Mouse (Mus musculus): Measurements from ENCODE around the gene Mfsd12. TPM values are rescaled to one million over a fixed set of nuclear protein-coding genes. Genes with fewer than 3 reads are reported as not detected.

Gene Mfsd12
- 12.5 and 13.1 TPM in 2 replicates for polyA plus RNA-seq (2015; fragmentation: Nextera tagmentation; extraction: Ambion mirVana)

DNA sequence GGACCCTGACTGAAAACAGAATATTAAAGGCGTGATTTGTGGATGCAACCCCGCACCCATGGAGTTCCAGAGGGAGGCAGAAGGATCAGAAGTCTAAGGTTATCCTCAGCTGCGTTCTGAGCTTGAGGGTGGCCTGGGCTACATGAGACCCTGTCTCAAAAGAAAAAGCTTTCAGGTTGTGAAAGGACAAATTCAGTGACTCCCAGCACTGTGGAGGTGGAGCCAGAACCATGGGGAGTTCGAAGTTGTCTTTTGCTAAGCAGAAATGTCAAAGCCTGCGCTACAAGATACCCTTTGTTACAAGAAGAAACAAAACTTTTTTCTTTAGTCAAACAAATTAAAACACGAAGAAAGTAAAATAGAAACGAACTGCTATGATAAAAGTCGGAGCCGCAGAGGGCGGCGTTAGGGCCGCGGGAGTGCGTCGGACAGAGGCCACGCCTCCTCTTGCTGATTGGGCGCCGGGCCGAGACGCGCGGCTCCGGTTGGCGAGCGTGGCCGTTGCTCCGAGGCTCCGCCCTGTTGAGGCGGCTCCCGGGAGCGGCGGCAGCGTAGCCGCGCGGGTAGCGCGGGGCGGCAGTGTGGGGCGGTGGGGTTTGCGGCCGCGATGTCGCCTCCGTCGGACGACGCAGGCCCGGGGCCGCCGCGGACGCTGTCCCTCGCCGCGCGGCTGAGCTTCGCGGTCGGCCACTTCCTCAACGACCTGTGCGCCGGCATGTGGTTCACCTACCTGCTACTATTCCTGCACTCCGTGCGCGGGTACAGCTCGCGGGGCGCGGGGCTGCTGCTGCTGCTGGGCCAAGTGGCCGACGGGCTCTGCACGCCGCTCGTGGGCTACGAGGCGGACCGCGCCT, at the start of gene Mfsd12:
TSS of gene Mfsd12 (plus strand) at position 501 of the 854 bp plus-strand sequence.
- 2% methylated on average over 79 of the region's 79 CpGs for WGBS (ENCODE audit: insufficient replicate concordance)
- peak within 1 kb of the TSS; percentile 98 for H3K27ac ChIP-seq
- no peaks in the 10 kb centered on the region for H3K27me3 ChIP-seq
- no peaks in the 10 kb centered on the region for H3K9me3 ChIP-seq (replicated peaks)
- DNase-seq, result peak; percentile 90
- H3K4me3 ChIP-seq (replicated peaks), result peak within 1 kb of the TSS; percentile 87
- H3K4me1 ChIP-seq (replicated peaks), result peaks cover 85% of the 10 kb centered on the region
- H3K9ac ChIP-seq, result peak within 1 kb of the TSS; percentile 99
- peak within 1 kb of the TSS; percentile 95 for H3K4me2 ChIP-seq
- peaks cover 26% of the 10 kb centered on the region for H3K36me3 ChIP-seq
- peak; percentile 82 for ATAC-seq (ENCODE audit: low read depth)

DNA sequence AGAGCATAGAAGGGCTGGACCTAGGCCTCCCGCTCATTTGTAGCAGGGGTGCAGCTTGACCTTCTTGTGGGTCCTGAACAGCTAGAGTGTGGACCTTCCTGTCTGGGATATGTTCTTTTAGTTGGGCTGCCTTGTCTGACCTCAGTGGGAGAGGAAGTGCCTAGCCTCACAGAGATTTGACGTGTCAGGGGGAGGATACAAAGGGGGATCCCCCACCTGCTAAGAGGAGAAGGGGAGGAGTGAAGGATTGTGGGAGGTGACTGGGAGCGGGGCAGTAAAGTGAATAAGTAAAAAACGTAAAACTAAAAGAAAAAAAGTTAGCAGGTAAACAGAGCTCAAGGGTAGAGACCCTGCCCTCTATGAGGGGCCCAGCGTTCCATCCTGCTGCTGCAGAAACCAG, 47.7 kb upstream of the Mfsd12 start:
- DNase-seq (no peak), ATAC-seq (ENCODE audit: low read depth) (no peak)
- Histone ChIP-seq H3K9me3 (replicated peaks) (no peaks in the 10 kb centered on the region), H3K4me3 (replicated peaks) (no peak overlapping the region), H3K27me3 (no peaks in the 10 kb centered on the region), H3K4me1 (replicated peaks) (peaks cover 8% of the 10 kb centered on the region), H3K27ac (no peak overlapping the region), H3K4me2 (no peak overlapping the region), H3K9ac (no peak overlapping the region), H3K36me3 (peaks cover 95% of the 10 kb centered on the region)
- WGBS (ENCODE audit: insufficient replicate concordance), result 73% methylated on average over 5 of the region's 5 CpGs

GRCm38 (mm10) chr10:81313581-81313980, 43.7 kb upstream of the Mfsd12 start:
- 90% methylated on average over 13 of the region's 13 CpGs for WGBS (ENCODE audit: insufficient replicate concordance)
- H3K27me3 ChIP-seq, result no peaks in the 10 kb centered on the region
- ATAC-seq (ENCODE audit: low read depth), result no peak
- H3K4me1 ChIP-seq (replicated peaks), result peaks cover 32% of the 10 kb centered on the region
- H3K9me3 ChIP-seq (replicated peaks), result no peaks in the 10 kb centered on the region
- DNase-seq, result no peak
- H3K4me3 ChIP-seq (replicated peaks), result no peak overlapping the region
- peaks cover 89% of the 10 kb centered on the region for H3K36me3 ChIP-seq
- no peak overlapping the region for H3K9ac ChIP-seq
- no peak overlapping the region for H3K27ac ChIP-seq
- H3K4me2 ChIP-seq, result no peak overlapping the region

- no peak for DNase-seq
- H3K9ac ChIP-seq, result no peak overlapping the region
- 68% methylated on average over 7 of the region's 7 CpGs for WGBS (ENCODE audit: insufficient replicate concordance)
- no peaks in the 10 kb centered on the region for H3K9me3 ChIP-seq (replicated peaks)
- ATAC-seq (ENCODE audit: low read depth), result no peak
- no peak overlapping the region for H3K27ac ChIP-seq
- H3K27me3 ChIP-seq, result no peaks in the 10 kb centered on the region
- H3K36me3 ChIP-seq, result peaks cover 87% of the 10 kb centered on the region
- no peak overlapping the region for H3K4me2 ChIP-seq
- H3K4me3 ChIP-seq (replicated peaks), result no peak overlapping the region
- H3K4me1 ChIP-seq (replicated peaks), result peaks cover 38% of the 10 kb centered on the region
Observed at GRCm38 (mm10) chr10:81314201-81314600, 43.1 kb upstream of the Mfsd12 start.

- Histone ChIP-seq H3K4me1 (replicated peaks) (peaks cover 49% of the 10 kb centered on the region), H3K4me3 (replicated peaks) (no peak overlapping the region), H3K27ac (no peak overlapping the region), H3K9ac (no peak overlapping the region), H3K36me3 (peaks cover 73% of the 10 kb centered on the region), H3K4me2 (no peak overlapping the region), H3K27me3 (no peaks in the 10 kb centered on the region), H3K9me3 (replicated peaks) (no peaks in the 10 kb centered on the region)
- WGBS (ENCODE audit: insufficient replicate concordance), result 81% methylated on average over 16 of the region's 16 CpGs
- ATAC-seq (ENCODE audit: low read depth) (no peak), DNase-seq (no peak)
Observed at GRCm38 (mm10) chr10:81315587-81315986, 41.7 kb upstream of the Mfsd12 start.

GRCm38 (mm10) chr10:81316338-81317060, 40.8 kb upstream of the Mfsd12 start:
- 60% methylated on average over 16 of the region's 16 CpGs for WGBS (ENCODE audit: insufficient replicate concordance)
- H3K4me2 ChIP-seq, result peak overlapping the region; percentile 67

GRCm38 (mm10) chr10:81317273-81317672, 40.0 kb upstream of the Mfsd12 start:
- peaks cover 59% of the 10 kb centered on the region for H3K36me3 ChIP-seq

More at GRCm38 (mm10) chr10:81316338-81317060, 40.8 kb upstream of the Mfsd12 start:
- Histone ChIP-seq H3K4me1 (replicated peaks) (peaks cover 49% of the 10 kb centered on the region), H3K36me3 (peaks cover 64% of the 10 kb centered on the region), H3K4me3 (replicated peaks) (peak overlapping the region; percentile 38), H3K9me3 (replicated peaks) (no peaks in the 10 kb centered on the region), H3K27me3 (no peaks in the 10 kb centered on the region), H3K9ac (peak overlapping the region; percentile 59), H3K27ac (peak overlapping the region; percentile 53)
- DNase-seq (no peak), ATAC-seq (ENCODE audit: low read depth) (no peak)

GRCm38 (mm10) chr10:81318589-81319329, 38.5 kb upstream of the Mfsd12 start:
- H3K27ac ChIP-seq, result peak overlapping the region; percentile 90
- H3K4me1 ChIP-seq (replicated peaks), result peaks cover 66% of the 10 kb centered on the region
- 78% methylated on average over 13 of the region's 13 CpGs for WGBS (ENCODE audit: insufficient replicate concordance)
- peak overlapping the region; percentile 80 for H3K9ac ChIP-seq
- no peaks in the 10 kb centered on the region for H3K9me3 ChIP-seq (replicated peaks)
- no peak for DNase-seq
- peak overlapping the region; percentile 95 for H3K4me2 ChIP-seq
- H3K36me3 ChIP-seq, result peaks cover 59% of the 10 kb centered on the region
- ATAC-seq (ENCODE audit: low read depth), result no peak
- peak overlapping the region; percentile 99; the same call in 1 of the 2 replicates for H3K4me3 ChIP-seq (replicated peaks)
- H3K27me3 ChIP-seq, result no peaks in the 10 kb centered on the region

More at GRCm38 (mm10) chr10:81317273-81317672, 40.0 kb upstream of the Mfsd12 start:
- Histone ChIP-seq H3K4me2 (peak overlapping the region; percentile 67), H3K9ac (peak overlapping the region; percentile 59), H3K27me3 (no peaks in the 10 kb centered on the region), H3K4me1 (replicated peaks) (peaks cover 56% of the 10 kb centered on the region), H3K27ac (peak overlapping the region; percentile 53), H3K4me3 (replicated peaks) (peak overlapping the region; percentile 38), H3K9me3 (replicated peaks) (no peaks in the 10 kb centered on the region)
- DNase-seq, result peak; percentile 60
- ATAC-seq (ENCODE audit: low read depth), result no peak
- WGBS (ENCODE audit: insufficient replicate concordance), result 14% methylated on average over 20 of the region's 20 CpGs

DNA sequence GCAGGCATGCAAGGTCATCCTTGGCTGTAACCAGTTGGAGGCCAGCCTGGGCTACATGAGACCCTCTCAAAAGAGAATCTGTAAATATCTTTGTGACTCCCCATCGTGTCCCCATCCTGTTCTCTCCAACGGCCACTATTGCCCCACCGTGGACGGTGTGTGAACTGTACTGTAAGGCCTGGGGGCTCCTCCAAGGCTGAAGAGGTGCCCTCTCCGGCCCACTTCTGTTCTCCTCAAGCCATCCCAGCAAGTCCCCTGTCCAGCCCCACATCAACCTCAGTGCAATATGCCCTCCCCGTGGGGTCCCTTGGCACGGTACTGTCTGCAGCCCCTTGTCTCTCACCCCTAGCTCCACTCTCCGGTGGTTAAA, 38.0 kb upstream of the Mfsd12 start:
- ATAC-seq (ENCODE audit: low read depth), result no peak
- Histone ChIP-seq H3K4me2 (peak overlapping the region; percentile 95), H3K9me3 (replicated peaks) (no peaks in the 10 kb centered on the region), H3K4me3 (replicated peaks) (peak overlapping the region; percentile 99), H3K9ac (peak overlapping the region; percentile 80), H3K36me3 (peaks cover 59% of the 10 kb centered on the region), H3K27ac (peak overlapping the region; percentile 90), H3K4me1 (replicated peaks) (peaks cover 67% of the 10 kb centered on the region), H3K27me3 (no peaks in the 10 kb centered on the region)
- 39% methylated on average over 8 of the region's 8 CpGs for WGBS (ENCODE audit: insufficient replicate concordance)
- no peak for DNase-seq

DNA sequence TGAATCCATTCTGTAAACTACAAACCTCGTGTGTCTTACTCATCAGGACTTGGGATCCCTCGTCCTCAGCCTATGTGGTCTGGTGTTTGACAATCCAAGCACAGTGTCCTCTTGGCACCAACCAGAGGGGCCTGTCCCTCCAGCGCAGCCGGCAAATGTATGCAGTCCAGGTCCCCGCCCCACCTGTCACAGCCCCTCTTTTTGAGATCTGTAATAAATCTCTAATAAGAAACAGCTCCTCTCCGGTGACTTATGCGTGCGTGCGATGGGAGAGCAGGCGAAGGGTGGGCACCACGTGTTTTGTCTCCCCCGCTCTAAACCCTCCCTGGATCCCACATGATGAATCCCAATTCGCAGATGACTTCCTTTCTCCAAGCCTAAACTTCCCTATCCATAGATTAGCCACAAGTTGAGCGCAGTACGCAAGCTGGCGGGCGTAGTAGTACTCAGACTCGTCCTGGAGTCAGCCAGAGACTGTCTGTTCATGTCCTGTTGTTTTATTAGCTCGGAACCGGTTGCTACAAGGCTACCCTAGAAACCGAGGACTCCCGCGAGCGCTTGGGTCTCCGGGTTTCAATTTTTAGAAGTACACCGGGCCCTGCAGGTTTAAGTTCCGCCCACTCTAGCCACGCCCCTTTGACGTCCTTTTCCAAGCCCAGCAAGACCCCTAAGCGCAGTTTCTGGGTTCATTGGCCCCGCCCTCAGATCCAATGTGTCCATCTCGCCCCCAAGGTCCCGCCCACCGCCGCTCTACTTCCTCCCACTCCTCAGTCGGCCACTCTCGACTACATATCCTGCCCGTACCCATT, 37.3 kb upstream of the Mfsd12 start:
- ATAC-seq (ENCODE audit: low read depth) (no peak), DNase-seq (peak; percentile 96)
- H3K36me3 ChIP-seq, result peaks cover 59% of the 10 kb centered on the region
- H3K9ac ChIP-seq, result peak overlapping the region; percentile 80
- WGBS (ENCODE audit: insufficient replicate concordance), result under 1% methylated on average over 38 of the region's 38 CpGs
- peak overlapping the region; percentile 95 for H3K4me2 ChIP-seq
- peak overlapping the region; percentile 90 for H3K27ac ChIP-seq
- H3K9me3 ChIP-seq (replicated peaks), result no peaks in the 10 kb centered on the region
- H3K27me3 ChIP-seq, result no peaks in the 10 kb centered on the region
- H3K4me3 ChIP-seq (replicated peaks), result peak overlapping the region; percentile 99
- H3K4me1 ChIP-seq (replicated peaks), result peaks cover 67% of the 10 kb centered on the region

Data from liver, embryonic 13.5 days (tissue).